Mouse (Mus musculus) erythroblast, embryonic 14.5 days (primary cell): ENCODE results near the gene Mindy2.

Experiments
- GATA1 ChIP-seq: IDR thresholded peaks from 2 replicates; pipeline ENCODE4 v1.6.1; 2012; ENCODE audit warnings: low read length, inconsistent platforms, mixed read lengths
- TAL1 ChIP-seq: IDR thresholded peaks from 3 replicates; pipeline ENCODE4 v1.6.1; 2012; ENCODE audit warnings: low read length, inconsistent platforms, mixed read lengths

DNA sequence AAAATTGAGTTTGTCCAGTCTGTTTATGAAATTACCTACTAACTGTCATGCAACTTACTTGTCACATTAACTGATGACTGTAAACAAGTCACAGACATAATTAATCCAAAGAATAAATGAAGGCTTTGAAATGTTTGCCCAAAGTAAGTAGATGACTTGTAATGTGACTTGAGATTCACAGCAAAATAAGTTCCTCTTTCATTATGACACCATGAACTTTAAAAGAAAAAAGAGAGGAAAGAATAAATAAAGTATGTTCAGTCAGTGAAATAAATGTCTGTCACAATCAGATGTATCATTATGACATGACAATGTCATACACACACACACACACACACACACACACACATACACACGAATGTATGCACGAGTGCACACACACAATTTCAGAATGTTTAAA, 6.7 kb downstream of the Mindy2 start:
- TF ChIP-seq GATA1 (no peak), TAL1 (no peak)
